Mouse (Mus musculus): ENCODE data around the gene Mgll.

DNA sequence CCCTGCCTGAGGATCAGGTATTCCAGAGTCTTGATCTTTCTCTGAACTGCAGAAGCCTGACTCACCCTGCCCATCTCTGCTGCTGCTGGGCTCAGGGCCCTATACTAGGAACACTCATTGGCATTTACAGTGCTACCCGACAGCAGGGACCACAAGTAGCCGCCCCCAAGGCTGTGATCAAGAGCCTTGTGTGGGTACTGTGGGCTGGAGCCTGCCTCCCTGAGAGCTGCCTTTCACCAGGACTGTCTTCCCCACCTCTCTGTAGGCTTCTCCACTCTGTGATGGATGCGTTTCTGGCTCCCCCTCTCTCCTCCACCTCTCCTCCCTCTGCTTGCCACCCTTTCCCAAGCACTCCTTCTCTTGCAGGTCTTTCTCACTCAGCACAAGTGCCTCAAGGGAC lies 12.9 kb upstream of the Mgll start:
- no peak for TF ChIP-seq CTCF (IDR thresholded peaks at IDR 0.05; ENCODE audit: borderline replicate concordance, insufficient read depth, low read length)
- no peak for TF ChIP-seq POLR2A (IDR thresholded peaks at IDR 0.05; ENCODE audit: low read depth, low read length)
